Mouse (Mus musculus): ENCODE results near the gene Ciao2b.

GRCm38 (mm10) chr8:104620765-104621164 lies 21.0 kb downstream of the Ciao2b start:
- TF ChIP-seq HCFC1 (IDR thresholded peaks at IDR 0.05; ENCODE audit: low read depth, low read length), result no peak
- TF ChIP-seq ZKSCAN1 (IDR thresholded peaks at IDR 0.05; ENCODE audit: borderline replicate concordance, low read depth, low read length), result no peak
- TF ChIP-seq ZMIZ1 (IDR thresholded peaks at IDR 0.05; ENCODE audit: low read depth, low read length), result no peak
- TF ChIP-seq ZC3H11A (IDR thresholded peaks at IDR 0.05; ENCODE audit: low read depth, low read length), result no peak
- no peak for TF ChIP-seq CTCF (conservative IDR thresholded peaks at IDR 0.05 in 1 of 2, IDR thresholded peaks at IDR 0.05 in 1 of 2; ENCODE audit: low read depth in 2 of 2, low read length in 2 of 2)
- TF ChIP-seq SIN3A (IDR thresholded peaks at IDR 0.05; ENCODE audit: low read length), result no peak
- no peak for TF ChIP-seq POLR2A (IDR thresholded peaks at IDR 0.05; ENCODE audit: low read depth, low read length)
- no peak for TF ChIP-seq MXI1 (IDR thresholded peaks at IDR 0.05; ENCODE audit: low read depth, low read length)
- TF ChIP-seq E2F4 (IDR thresholded peaks at IDR 0.05; ENCODE audit: insufficient replicate concordance, low read depth, low read length), result no peak

All from CH12.LX (cell line).